Mouse (Mus musculus) liver, postnatal 0 days (tissue): ENCODE results near the gene Clic4. TPM values are rescaled to one million over a fixed set of nuclear protein-coding genes. Genes with fewer than 3 reads are reported as not detected.

Experiments
- ATAC-seq: fragments of 200-750 bp; cut with Nextera tagmentation; 2 replicates; pipeline ENCODE4 v1.8.0; 2017; ENCODE audit warnings: mild to moderate bottlenecking, moderate library complexity
- DNase-seq: peaks from one replicate; pipeline ENCODE4 v3.0.0-alpha.2; 2016
- H3K27ac ChIP-seq: fragments of 300-500 bp; sonication (generic); 2 replicates; pipeline ENCODE4 v1.5.1; 2014; ENCODE audit warnings: antibody characterized with exemption, moderate library complexity, mild to moderate bottlenecking, low read depth
- H3K27me3 ChIP-seq: fragments of 300-500 bp; sonication (generic); 2 replicates; pipeline ENCODE4 v1.6.1; 2014; ENCODE audit warnings: low read length, control low read depth, mixed read lengths; ENCODE audit not compliant: insufficient read depth
- H3K36me3 ChIP-seq: fragments of 300-500 bp; sonication (generic); replicated peaks from 2 replicates; pipeline ENCODE4 v1.6.1; 2014; ENCODE audit warnings: mild to moderate bottlenecking, control low read depth, low read length, moderate library complexity, mixed read lengths; ENCODE audit not compliant: insufficient read depth
- H3K4me1 ChIP-seq: fragments of 300-500 bp; sonication (generic); 2 replicates; pipeline ENCODE4 v1.6.1; 2014; ENCODE audit warnings: antibody characterized with exemption, mild to moderate bottlenecking, control low read depth; ENCODE audit not compliant: insufficient read depth
- H3K4me2 ChIP-seq: fragments of 300-500 bp; sonication (generic); 2 replicates; pipeline ENCODE4 v1.6.1; 2014; ENCODE audit warnings: low read depth, mild to moderate bottlenecking, low read length, moderate library complexity, mixed read lengths
- H3K4me3 ChIP-seq: fragments of 300-500 bp; sonication (generic); 2 replicates; pipeline ENCODE4 v1.5.1; 2014; ENCODE audit warnings: low read depth, low read length
- H3K9ac ChIP-seq: fragments of 300-500 bp; sonication (generic); replicated peaks from 2 replicates; pipeline ENCODE4 v1.6.1; 2014; ENCODE audit warnings: mild to moderate bottlenecking, moderate library complexity
- H3K9me3 ChIP-seq: fragments of 300-500 bp; sonication (generic); 2 replicates; pipeline ENCODE4 v1.6.1; 2016; ENCODE audit warnings: mild to moderate bottlenecking, control low read depth, low read length, mixed read lengths
- CTCF ChIP-seq: sonication (generic); IDR thresholded peaks from 2 replicates; pipeline ENCODE4 v1.5.1; 2016; ENCODE audit warnings: antibody characterized with exemption, low read depth
- EP300 ChIP-seq: IDR thresholded peaks from 2 replicates; pipeline ENCODE4 v1.6.1; 2016; ENCODE audit warnings: antibody characterized with exemption, low read depth, mild to moderate bottlenecking
- WGBS: fragments of 180-500 bp; shearing (Covaris S2); extraction: QIAGEN DNeasy Blood & Tissue Kit; methylation state at CpG from one replicate; pipeline ENCODE4 v1.1.7; 2014; ENCODE audit not compliant: insufficient replicate concordance; 5-methylcytosine and 5-hydroxymethylcytosine counted together
- polyA plus RNA-seq: library from polyadenylated mRNA; unstranded; fragments of >200 nt; fragmentation: Nextera tagmentation; extraction: Ambion mirVana; gene quantifications from 2 replicates; pipeline ENCODE4 v1.2.1, GENCODE M21; 2015

Gene Clic4
- polyA plus RNA-seq, 1 experiment from 2014 or later: 64.6 TPM

DNA sequence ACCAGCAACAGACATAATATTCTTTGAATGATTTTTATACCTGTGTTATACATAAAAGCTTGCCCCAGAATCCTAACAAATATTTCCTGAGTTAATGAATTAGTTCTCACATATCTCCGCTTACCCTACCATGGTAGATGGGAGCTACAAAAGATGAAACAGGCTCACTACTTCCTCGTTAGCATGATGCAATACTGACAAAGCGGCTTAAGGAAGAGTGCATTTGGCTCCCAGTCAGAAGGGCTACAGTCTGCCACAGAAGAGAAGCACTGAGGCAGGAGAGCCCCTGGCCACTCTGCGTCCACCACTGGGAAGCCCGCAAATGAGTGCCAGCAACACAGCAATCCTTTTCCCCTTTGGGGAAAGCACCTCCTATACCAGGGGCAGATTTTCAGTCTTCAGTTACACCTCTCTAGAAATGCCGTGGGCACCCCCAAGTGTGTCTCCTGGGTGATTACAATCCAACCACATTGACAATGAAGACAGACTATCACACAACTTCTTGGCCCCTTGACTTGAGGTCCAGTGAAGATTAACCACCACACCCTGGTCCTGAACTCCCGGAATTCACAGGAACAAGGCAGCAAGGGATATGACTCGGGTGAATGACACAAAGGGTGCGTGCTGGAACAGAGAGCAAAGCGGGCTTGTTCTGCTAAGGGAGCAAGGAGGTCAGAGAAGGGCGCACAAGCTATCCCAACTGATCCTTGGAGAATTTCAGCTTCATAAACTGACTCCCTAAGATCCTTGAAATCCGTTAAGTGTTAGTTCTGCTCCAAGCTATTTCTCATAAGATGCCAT, 19.2 kb downstream of the Clic4 start:
- TF ChIP-seq CTCF (no peak), EP300 (no peak)
- Histone ChIP-seq H3K27ac (peak overlapping the region; percentile 68), H3K9ac (no peak overlapping the region), H3K36me3 (peaks cover 3% of the 10 kb centered on the region), H3K4me3 (no peak overlapping the region), H3K4me2 (no peak overlapping the region), H3K27me3 (no peaks in the 10 kb centered on the region), H3K4me1 (peaks cover 43% of the 10 kb centered on the region), H3K9me3 (no peaks in the 10 kb centered on the region)
- 80% methylated on average over 12 of the region's 12 CpGs for WGBS
- ATAC-seq (no peak), DNase-seq (no peak)

- H3K4me2 ChIP-seq: no peak overlapping the region
- H3K4me3 ChIP-seq: no peak overlapping the region
- peaks cover 50% of the 10 kb centered on the region for H3K4me1 ChIP-seq
Observed at GRCm38 (mm10) chr4:135251801-135252200, 20.8 kb downstream of the Clic4 start.

DNA sequence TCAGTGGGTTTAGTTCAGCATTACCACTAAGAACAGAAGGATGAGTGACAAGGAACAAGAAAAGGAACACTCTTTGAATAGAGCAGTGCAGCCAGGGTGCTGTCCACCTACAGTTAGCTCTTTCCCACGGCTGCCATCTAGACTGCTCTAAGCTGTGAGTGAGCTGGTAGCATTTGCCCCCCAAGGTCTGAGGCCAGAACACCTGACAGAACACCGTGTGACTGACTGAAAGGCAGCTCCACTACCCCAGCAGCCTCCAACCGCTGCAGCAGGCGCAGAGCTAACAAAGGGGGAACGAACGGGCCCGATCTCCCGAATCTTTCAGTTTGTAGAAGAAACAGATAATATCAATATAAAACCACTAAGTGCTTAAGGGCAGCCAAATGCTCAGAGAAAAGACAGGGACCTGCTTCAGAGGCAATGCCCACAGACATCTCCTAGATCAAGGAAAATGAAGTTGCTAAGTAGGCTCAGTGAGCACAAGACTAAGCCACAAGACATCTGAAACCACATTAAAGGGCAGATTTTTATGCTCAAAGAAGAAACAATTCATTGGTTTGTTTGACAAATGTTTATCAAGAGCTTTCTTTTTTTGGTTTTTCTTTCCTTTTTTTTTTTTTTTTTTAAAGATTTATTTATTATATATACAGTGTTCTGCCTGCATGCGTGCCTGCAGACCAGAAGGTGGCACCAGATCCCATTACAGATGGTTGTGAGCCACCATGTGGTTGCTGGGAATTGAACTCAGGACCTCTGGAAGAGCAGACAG, 24.2 kb downstream of the Clic4 start:
- peak; percentile 31; the same call in 1 of the 2 replicates for TF ChIP-seq CTCF
- TF ChIP-seq EP300: no peak
- peak overlapping the region; percentile 83 for H3K27ac ChIP-seq

More at GRCm38 (mm10) chr4:135251801-135252200, 20.8 kb downstream of the Clic4 start:
- no peak for ATAC-seq
- H3K9ac ChIP-seq: no peak overlapping the region
- H3K27ac ChIP-seq: no peak overlapping the region
- H3K9me3 ChIP-seq: no peaks in the 10 kb centered on the region
- WGBS: 76% methylated on average over 2 of the region's 2 CpGs
- no peaks in the 10 kb centered on the region; the same call in 1 of the 2 replicates for H3K36me3 ChIP-seq
- TF ChIP-seq EP300 (no peak), CTCF (no peak)
- no peak for DNase-seq
- no peaks in the 10 kb centered on the region for H3K27me3 ChIP-seq

GRCm38 (mm10) chr4:135246866-135247756, 25.5 kb downstream of the Clic4 start:
- TF ChIP-seq EP300 (no peak), CTCF (no peak)
- DNase-seq: no peak
- Histone ChIP-seq H3K27me3 (no peaks in the 10 kb centered on the region), H3K27ac (peak overlapping the region; percentile 83), H3K4me1 (peaks cover 48% of the 10 kb centered on the region), H3K9ac (no peak overlapping the region), H3K9me3 (no peaks in the 10 kb centered on the region), H3K4me3 (no peak overlapping the region), H3K4me2 (peak overlapping the region; percentile 59; the same call in 1 of the 2 replicates), H3K36me3 (no peaks in the 10 kb centered on the region)
- whole genome bisulfite sequencing: 67% methylated on average over 23 of the region's 23 CpGs
- ATAC-seq: peak; percentile 24; the same call in 1 of the 2 replicates

More for the DNA sequence above, 24.2 kb downstream of the Clic4 start:
- Histone ChIP-seq H3K9ac (no peak overlapping the region), H3K4me2 (no peak overlapping the region), H3K36me3 (no peaks in the 10 kb centered on the region; the same call in 1 of the 2 replicates), H3K4me3 (no peak overlapping the region), H3K4me1 (peaks cover 42% of the 10 kb centered on the region), H3K27me3 (no peaks in the 10 kb centered on the region), H3K9me3 (no peaks in the 10 kb centered on the region)
- 35% methylated on average over 9 of the region's 9 CpGs for WGBS
- no peak for ATAC-seq
- no peak for DNase-seq

DNA sequence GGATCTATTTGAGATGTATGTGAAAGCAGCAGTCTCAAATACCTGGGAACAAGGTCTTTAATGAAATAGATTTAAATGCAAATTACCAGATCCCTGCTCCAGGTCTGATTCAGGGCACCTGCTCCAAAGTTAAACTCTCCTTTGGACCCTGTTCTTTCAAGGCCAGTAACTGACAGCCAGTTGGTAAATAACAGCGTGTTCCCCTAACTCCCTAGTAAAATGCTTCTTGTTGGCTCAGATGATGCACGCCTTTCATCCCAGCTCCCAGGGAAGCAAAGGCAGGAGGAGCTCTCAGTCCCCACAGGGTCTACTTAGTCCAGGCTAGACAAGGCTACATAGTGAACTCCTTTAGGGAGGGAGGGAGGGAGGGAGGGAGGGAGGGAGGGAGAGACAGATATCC, 26.2 kb downstream of the Clic4 start:
- Histone ChIP-seq H3K4me2 (peak overlapping the region; percentile 59), H3K9me3 (no peaks in the 10 kb centered on the region), H3K4me3 (no peak overlapping the region), H3K4me1 (peaks cover 51% of the 10 kb centered on the region), H3K27ac (peak overlapping the region; percentile 83), H3K9ac (peak overlapping the region; percentile 28; the same call in 1 of the 2 replicates), H3K36me3 (no peaks in the 10 kb centered on the region), H3K27me3 (no peaks in the 10 kb centered on the region)
- ATAC-seq: peak; percentile 63
- DNase-seq: no peak
- no peak for TF ChIP-seq CTCF
- 0 out of 2 replicates have a peak, but pooled peaks have one; percentile 21 for TF ChIP-seq EP300
- 82% methylated on average over 2 of the region's 2 CpGs for WGBS
